Mouse (Mus musculus) heart, embryonic 14.5 days (tissue): ENCODE data around the gene Nudt16l1. TPM values are rescaled to one million over a fixed set of nuclear protein-coding genes. Genes with fewer than 3 reads are reported as not detected.

Experiments
- ATAC-seq: fragments of 200-750 bp; cut with Nextera tagmentation; 2 replicates; pipeline ENCODE4 v1.8.0; 2017; ENCODE audit warnings: low read depth, moderate TSS enrichment; ENCODE audit not compliant: insufficient number of reproducible peaks, insufficient read depth, low FRiP score
- H3K27ac ChIP-seq, 2 experiments: fragments of 200-500 bp in 1 of 2; fragments of 300-500 bp in 1 of 2; sonication (generic) in 1 of 2; replicated peaks in 1 of 2; 2 replicates each; pipeline ENCODE4 v1.5.1; 2012 to 2014; ENCODE audit warnings: low read depth in 2 of 2, low read length in 2 of 2, control low read depth in 1 of 2, mild to moderate bottlenecking in 1 of 2, mixed read lengths in 1 of 2; ENCODE audit not compliant: control insufficient read depth in 1 of 2, insufficient read depth in 1 of 2
- H3K27me3 ChIP-seq: fragments of 300-500 bp; sonication (generic); 2 replicates; pipeline ENCODE4 v1.6.1; 2014; ENCODE audit warnings: mild to moderate bottlenecking, low read length, control low read depth; ENCODE audit not compliant: control insufficient read depth, insufficient read depth
- H3K36me3 ChIP-seq: fragments of 300-500 bp; sonication (generic); 2 replicates; pipeline ENCODE4 v1.6.1; 2014; ENCODE audit warnings: mild to moderate bottlenecking, control low read depth, low read length, mixed read lengths; ENCODE audit not compliant: control insufficient read depth, insufficient read depth
- H3K4me1 ChIP-seq, 2 experiments: fragments of 200-500 bp in 1 of 2; fragments of 300-500 bp in 1 of 2; sonication (generic) in 1 of 2; 2 replicates each; pipeline ENCODE4 v1.6.1; 2012 to 2014; ENCODE audit warnings: low read length in 2 of 2, control low read depth in 1 of 2, mixed read lengths in 1 of 2; ENCODE audit not compliant: control insufficient read depth in 2 of 2, insufficient read depth in 2 of 2
- H3K4me2 ChIP-seq: fragments of 300-500 bp; sonication (generic); 2 replicates; pipeline ENCODE4 v1.6.1; 2014; ENCODE audit warnings: mild to moderate bottlenecking, low read length
- H3K4me3 ChIP-seq, 2 experiments: fragments of 200-500 bp in 1 of 2; fragments of 300-500 bp in 1 of 2; sonication (generic) in 1 of 2; 2 replicates each; pipeline ENCODE4 v1.5.1; 2012 to 2014; ENCODE audit warnings: low read length in 2 of 2, mild to moderate bottlenecking in 2 of 2, control low read depth in 1 of 2, low read depth in 1 of 2, moderate library complexity in 1 of 2; ENCODE audit not compliant: control insufficient read depth in 1 of 2, insufficient read depth in 1 of 2
- H3K9ac ChIP-seq: fragments of 300-500 bp; sonication (generic); 2 replicates; pipeline ENCODE4 v1.6.1; 2014; ENCODE audit warnings: mild to moderate bottlenecking, low read length
- H3K9me3 ChIP-seq: fragments of 300-500 bp; sonication (generic); 2 replicates; pipeline ENCODE4 v1.6.1; 2016; ENCODE audit warnings: low read length, control low read depth; ENCODE audit not compliant: control insufficient read depth
- WGBS: fragments of 180-500 bp; shearing (Covaris S2); extraction: QIAGEN DNeasy Blood & Tissue Kit; methylation state at CpG from one replicate; pipeline ENCODE4 v1.1.7; 2014; 5-methylcytosine and 5-hydroxymethylcytosine counted together
- polyA plus RNA-seq: library from polyadenylated mRNA; unstranded; fragments of >200 nt; fragmentation: Nextera tagmentation; extraction: Ambion mirVana; gene quantifications from 2 replicates; pipeline ENCODE4 v1.2.1, GENCODE M21; 2014

Gene Nudt16l1
- polyA plus RNA-seq, 1 experiment from 2014 or later = 126 TPM

- Histone ChIP-seq H3K9me3 (no peaks in the 10 kb centered on the region), H3K36me3 (peaks cover 9% of the 10 kb centered on the region; the same call in 1 of the 2 replicates), H3K9ac (peak within 1 kb of the TSS; percentile 77), H3K4me1 (peaks cover 4 to 16% of the 10 kb centered on the region in 2 experiments; a peak in 3 of 4 replicates), H3K27me3 (no peaks in the 10 kb centered on the region), H3K27ac (peak within 1 kb of the TSS; percentile 67 to 69), H3K4me3 (peak within 1 kb of the TSS; percentile 62 to 91), H3K4me2 (peak within 1 kb of the TSS; percentile 69)
- ATAC-seq = peak; percentile 95
- WGBS = under 1% methylated on average over 75 of the region's 76 CpGs
Observed at GRCm38 (mm10) chr16:4963797-4964709, 25.5 kb downstream of the Nudt16l1 start, which contains the start of gene Anks3. Anks3 (minus strand) TSS chr16:4964205.

- ATAC-seq = 0 out of 2 replicates have a peak, but pooled peaks have one; percentile 1
- Histone ChIP-seq H3K4me3 (peak overlapping the region; percentile 62 to 91), H3K36me3 (peaks cover 3% of the 10 kb centered on the region; the same call in 1 of the 2 replicates), H3K4me1 (peaks cover 4 to 16% of the 10 kb centered on the region in 2 experiments; a peak in 3 of 4 replicates), H3K27me3 (no peaks in the 10 kb centered on the region), H3K9ac (peak overlapping the region; percentile 77), H3K9me3 (no peaks in the 10 kb centered on the region), H3K4me2 (peak overlapping the region; percentile 69), H3K27ac (peak overlapping the region; percentile 63 to 69)
- WGBS = 21% methylated on average over 13 of the region's 13 CpGs
Observed at GRCm38 (mm10) chr16:4964731-4965391, 26.3 kb downstream of the Nudt16l1 start.

GRCm38 (mm10) chr16:4965392-4966129 lies 27.0 kb downstream of the Nudt16l1 start:
- ATAC-seq = no peak
- Histone ChIP-seq H3K36me3 (no peaks in the 10 kb centered on the region), H3K27me3 (no peaks in the 10 kb centered on the region), H3K9ac (peak overlapping the region; percentile 77; the same call in 1 of the 2 replicates), H3K9me3 (no peaks in the 10 kb centered on the region), H3K4me1 (peaks cover 4 to 16% of the 10 kb centered on the region in 2 experiments; a peak in 3 of 4 replicates), H3K4me2 (peak overlapping the region; percentile 69), H3K4me3 (peak overlapping the region in 1 of 2 experiments; percentile 62; a peak in 2 of 4 replicates), H3K27ac (no peak overlapping the region)
- 85% methylated on average over 8 of the region's 8 CpGs for WGBS

- WGBS = 69% methylated on average over 3 of the region's 3 CpGs
- H3K36me3 ChIP-seq = no peaks in the 10 kb centered on the region
- H3K4me2 ChIP-seq = no peak overlapping the region
- no peak for ATAC-seq
- H3K27me3 ChIP-seq = no peaks in the 10 kb centered on the region
- H3K9me3 ChIP-seq = no peaks in the 10 kb centered on the region
- no peak overlapping the region for H3K4me3 ChIP-seq
- H3K9ac ChIP-seq = no peak overlapping the region
- H3K4me1 ChIP-seq = peaks cover 4 to 10% of the 10 kb centered on the region in 2 experiments
- no peak overlapping the region for H3K27ac ChIP-seq
Observed at GRCm38 (mm10) chr16:4968426-4968825, 29.9 kb downstream of the Nudt16l1 start.

GRCm38 (mm10) chr16:4969055-4969843 lies 30.7 kb downstream of the Nudt16l1 start:
- WGBS = 67% methylated on average over 5 of the region's 5 CpGs
- no peak for ATAC-seq
- Histone ChIP-seq H3K4me1 (peaks cover 3 to 8% of the 10 kb centered on the region in 2 experiments; a peak in 3 of 4 replicates), H3K9ac (no peak overlapping the region), H3K9me3 (no peaks in the 10 kb centered on the region), H3K4me2 (no peak overlapping the region), H3K36me3 (no peaks in the 10 kb centered on the region), H3K27me3 (no peaks in the 10 kb centered on the region), H3K4me3 (no peak overlapping the region), H3K27ac (no peak overlapping the region)

- H3K9ac ChIP-seq = no peak overlapping the region
- no peaks in the 10 kb centered on the region for H3K9me3 ChIP-seq
- H3K27ac ChIP-seq = peak overlapping the region in 1 of 2 experiments; percentile 26; a peak in 1 of 4 replicates
- 43% methylated on average over 4 of the region's 4 CpGs for WGBS
- H3K4me3 ChIP-seq = no peak overlapping the region
- H3K27me3 ChIP-seq = no peaks in the 10 kb centered on the region
- H3K4me2 ChIP-seq = no peak overlapping the region
- no peaks in the 10 kb centered on the region for H3K36me3 ChIP-seq
- H3K4me1 ChIP-seq = peaks cover 0 to 3% of the 10 kb centered on the region in 2 experiments; a peak in 2 of 4 replicates
- no peak for ATAC-seq
Observed at GRCm38 (mm10) chr16:4971626-4972025, 33.1 kb downstream of the Nudt16l1 start.
